Mouse (Mus musculus): ENCODE measurements around the gene Hrk. TPM values are rescaled to one million over a fixed set of nuclear protein-coding genes. Genes with fewer than 3 reads are reported as not detected.

The Hrk gene
- polyA plus RNA-seq, 1 experiment from 2014 or later = 1.4 TPM

- H3K4me3 ChIP-seq (replicated peaks; ENCODE audit: low read depth, low read length) = peak overlapping the region; percentile 23
- under 1% methylated on average over 25 of the region's 25 CpGs for WGBS
- H3K9me3 ChIP-seq (ENCODE audit: control insufficient read depth, low read length) = no peaks in the 10 kb centered on the region
- peaks cover 14% of the 10 kb centered on the region; the same call in 1 of the 2 replicates for H3K4me1 ChIP-seq (ENCODE audit: control insufficient read depth, insufficient read depth, low read length)
- peak; percentile 68 for DNase-seq
- no peak overlapping the region for H3K9ac ChIP-seq (replicated peaks; ENCODE audit: low read length)
- ATAC-seq (ENCODE audit: low FRiP score, low TSS enrichment) = no peak
- H3K27me3 ChIP-seq (ENCODE audit: control insufficient read depth, insufficient read depth, low read length) = peaks cover 68% of the 10 kb centered on the region
- no peaks in the 10 kb centered on the region for H3K36me3 ChIP-seq (ENCODE audit: control insufficient read depth, insufficient read depth, low read length)
- H3K4me2 ChIP-seq (ENCODE audit: low read length) = peak overlapping the region; percentile 48
- no peak overlapping the region for H3K27ac ChIP-seq (replicated peaks; ENCODE audit: low read depth, low read length)
Observed at GRCm38 (mm10) chr5:118170888-118171529, 6.6 kb downstream of the Hrk start.

- H3K36me3 ChIP-seq (ENCODE audit: control insufficient read depth, insufficient read depth, low read length) = no peaks in the 10 kb centered on the region
- peak overlapping the region; percentile 48 for H3K4me2 ChIP-seq (ENCODE audit: low read length)
- DNase-seq = no peak
- no peak overlapping the region for H3K9ac ChIP-seq (replicated peaks; ENCODE audit: low read length)
- peak overlapping the region; percentile 23 for H3K4me3 ChIP-seq (replicated peaks; ENCODE audit: low read depth, low read length)
- peaks cover 68% of the 10 kb centered on the region for H3K27me3 ChIP-seq (ENCODE audit: control insufficient read depth, insufficient read depth, low read length)
- ATAC-seq (ENCODE audit: low FRiP score, low TSS enrichment) = no peak
- peaks cover 14% of the 10 kb centered on the region; the same call in 1 of the 2 replicates for H3K4me1 ChIP-seq (ENCODE audit: control insufficient read depth, insufficient read depth, low read length)
- no peak overlapping the region for H3K27ac ChIP-seq (replicated peaks; ENCODE audit: low read depth, low read length)
- under 1% methylated on average over 36 of the region's 36 CpGs for WGBS
- H3K9me3 ChIP-seq (ENCODE audit: control insufficient read depth, low read length) = no peaks in the 10 kb centered on the region
Observed at GRCm38 (mm10) chr5:118171665-118172064, 7.2 kb downstream of the Hrk start.

- H3K27ac ChIP-seq (replicated peaks; ENCODE audit: low read depth, low read length) = no peak overlapping the region
Observed at GRCm38 (mm10) chr5:118172078-118172723, 7.8 kb downstream of the Hrk start.

GRCm38 (mm10) chr5:118174310-118175009 is 10.0 kb downstream of the Hrk start:
- H3K4me1 ChIP-seq (ENCODE audit: control insufficient read depth, insufficient read depth, low read length) = 0 out of 2 replicates have a peak, but pooled peaks cover 9% of the 10 kb centered on the region
- DNase-seq (no peak), ATAC-seq (ENCODE audit: low FRiP score, low TSS enrichment) (no peak)
- H3K27me3 ChIP-seq (ENCODE audit: control insufficient read depth, insufficient read depth, low read length) = peaks cover 47% of the 10 kb centered on the region
- under 1% methylated on average over 22 of the region's 22 CpGs for WGBS
- no peaks in the 10 kb centered on the region for H3K9me3 ChIP-seq (ENCODE audit: control insufficient read depth, low read length)
- peak overlapping the region; percentile 19 for H3K4me3 ChIP-seq (replicated peaks; ENCODE audit: low read depth, low read length)
- no peak overlapping the region for H3K27ac ChIP-seq (replicated peaks; ENCODE audit: low read depth, low read length)
- peak overlapping the region; percentile 7; the same call in 1 of the 2 replicates for H3K9ac ChIP-seq (replicated peaks; ENCODE audit: low read length)
- peak overlapping the region; percentile 46 for H3K4me2 ChIP-seq (ENCODE audit: low read length)
- no peaks in the 10 kb centered on the region for H3K36me3 ChIP-seq (ENCODE audit: control insufficient read depth, insufficient read depth, low read length)

More at GRCm38 (mm10) chr5:118172078-118172723, 7.8 kb downstream of the Hrk start:
- Histone ChIP-seq H3K4me1 (ENCODE audit: control insufficient read depth, insufficient read depth, low read length) (peaks cover 14% of the 10 kb centered on the region; the same call in 1 of the 2 replicates), H3K36me3 (ENCODE audit: control insufficient read depth, insufficient read depth, low read length) (no peaks in the 10 kb centered on the region), H3K9me3 (ENCODE audit: control insufficient read depth, low read length) (no peaks in the 10 kb centered on the region), H3K4me3 (replicated peaks; ENCODE audit: low read depth, low read length) (peak overlapping the region; percentile 23), H3K9ac (replicated peaks; ENCODE audit: low read length) (no peak overlapping the region), H3K4me2 (ENCODE audit: low read length) (peak overlapping the region; percentile 48), H3K27me3 (ENCODE audit: control insufficient read depth, insufficient read depth, low read length) (peaks cover 68% of the 10 kb centered on the region)
- ATAC-seq (ENCODE audit: low FRiP score, low TSS enrichment) = no peak
- DNase-seq = no peak
- under 1% methylated on average over 27 of the region's 27 CpGs for WGBS

GRCm38 (mm10) chr5:118175137-118175536 is 10.7 kb downstream of the Hrk start:
- peaks cover 42% of the 10 kb centered on the region for H3K27me3 ChIP-seq (ENCODE audit: control insufficient read depth, insufficient read depth, low read length)
- ATAC-seq (ENCODE audit: low FRiP score, low TSS enrichment) = no peak
- WGBS = 30% methylated on average over 2 of the region's 2 CpGs

GRCm38 (mm10) chr5:118177640-118178039 is 13.2 kb downstream of the Hrk start:
- no peak overlapping the region for H3K4me2 ChIP-seq (ENCODE audit: low read length)
- H3K9ac ChIP-seq (replicated peaks; ENCODE audit: low read length) = no peak overlapping the region
- H3K27ac ChIP-seq (replicated peaks; ENCODE audit: low read depth, low read length) = no peak overlapping the region
- no peaks in the 10 kb centered on the region for H3K9me3 ChIP-seq (ENCODE audit: control insufficient read depth, low read length)
- H3K27me3 ChIP-seq (ENCODE audit: control insufficient read depth, insufficient read depth, low read length) = peaks cover 19% of the 10 kb centered on the region
- DNase-seq (no peak), ATAC-seq (ENCODE audit: low FRiP score, low TSS enrichment) (no peak)
- H3K4me3 ChIP-seq (replicated peaks; ENCODE audit: low read depth, low read length) = no peak overlapping the region
- 0 out of 2 replicates have a peak, but pooled peaks cover 4% of the 10 kb centered on the region for H3K4me1 ChIP-seq (ENCODE audit: control insufficient read depth, insufficient read depth, low read length)
- H3K36me3 ChIP-seq (ENCODE audit: control insufficient read depth, insufficient read depth, low read length) = no peaks in the 10 kb centered on the region
- WGBS = 72% methylated on average over 7 of the region's 7 CpGs

More at GRCm38 (mm10) chr5:118175137-118175536, 10.7 kb downstream of the Hrk start:
- H3K4me2 ChIP-seq (ENCODE audit: low read length) = peak overlapping the region; percentile 46; the same call in 1 of the 2 replicates
- no peak overlapping the region for H3K9ac ChIP-seq (replicated peaks; ENCODE audit: low read length)
- H3K27ac ChIP-seq (replicated peaks; ENCODE audit: low read depth, low read length) = no peak overlapping the region
- no peaks in the 10 kb centered on the region for H3K9me3 ChIP-seq (ENCODE audit: control insufficient read depth, low read length)
- no peaks in the 10 kb centered on the region for H3K36me3 ChIP-seq (ENCODE audit: control insufficient read depth, insufficient read depth, low read length)
- no peak overlapping the region for H3K4me3 ChIP-seq (replicated peaks; ENCODE audit: low read depth, low read length)
- 0 out of 2 replicates have a peak, but pooled peaks cover 7% of the 10 kb centered on the region for H3K4me1 ChIP-seq (ENCODE audit: control insufficient read depth, insufficient read depth, low read length)
- DNase-seq = no peak

- peak overlapping the region; percentile 50; the same call in 1 of the 2 replicates for H3K27ac ChIP-seq (replicated peaks; ENCODE audit: low read depth, low read length)
- H3K4me3 ChIP-seq (replicated peaks; ENCODE audit: low read depth, low read length) = no peak overlapping the region
- H3K9ac ChIP-seq (replicated peaks; ENCODE audit: low read length) = no peak overlapping the region
- ATAC-seq (ENCODE audit: low FRiP score, low TSS enrichment) (peak; percentile 57; the same call in 1 of the 2 replicates), DNase-seq (peak; percentile 60)
- peaks cover 16% of the 10 kb centered on the region for H3K4me1 ChIP-seq (ENCODE audit: control insufficient read depth, insufficient read depth, low read length)
- no peak overlapping the region for H3K4me2 ChIP-seq (ENCODE audit: low read length)
- no peaks in the 10 kb centered on the region for H3K27me3 ChIP-seq (ENCODE audit: control insufficient read depth, insufficient read depth, low read length)
- H3K9me3 ChIP-seq (ENCODE audit: control insufficient read depth, low read length) = no peaks in the 10 kb centered on the region
- H3K36me3 ChIP-seq (ENCODE audit: control insufficient read depth, insufficient read depth, low read length) = no peaks in the 10 kb centered on the region
- 30% methylated on average over 9 of the region's 9 CpGs for WGBS
Observed at GRCm38 (mm10) chr5:118186903-118187633, 22.6 kb downstream of the Hrk start.

- no peak overlapping the region for H3K4me3 ChIP-seq (replicated peaks; ENCODE audit: low read depth, low read length)
- no peak overlapping the region for H3K27ac ChIP-seq (replicated peaks; ENCODE audit: low read depth, low read length)
- DNase-seq (no peak), ATAC-seq (ENCODE audit: low FRiP score, low TSS enrichment) (no peak)
- WGBS = 67% methylated on average over 6 of the region's 6 CpGs
- H3K4me1 ChIP-seq (ENCODE audit: control insufficient read depth, insufficient read depth, low read length) = peaks cover 24% of the 10 kb centered on the region
- no peaks in the 10 kb centered on the region for H3K9me3 ChIP-seq (ENCODE audit: control insufficient read depth, low read length)
- no peaks in the 10 kb centered on the region for H3K27me3 ChIP-seq (ENCODE audit: control insufficient read depth, insufficient read depth, low read length)
- no peak overlapping the region for H3K4me2 ChIP-seq (ENCODE audit: low read length)
- H3K9ac ChIP-seq (replicated peaks; ENCODE audit: low read length) = no peak overlapping the region
- no peaks in the 10 kb centered on the region for H3K36me3 ChIP-seq (ENCODE audit: control insufficient read depth, insufficient read depth, low read length)
Observed at GRCm38 (mm10) chr5:118188356-118188755, 23.9 kb downstream of the Hrk start.
